Mouse (Mus musculus): ENCODE results near the gene Pipox.

Gene Pipox

GRCm38 (mm10) chr11:77893787-77894718 is at the start of gene Pipox:
Pipox (minus strand) TSS chr11:77894096.
- peak; percentile 63 for DNase-seq (ENCODE audit: low read depth, low spot score)

GRCm38 (mm10) chr11:77942230-77942629 is 48.3 kb upstream of the Pipox start:
- DNase-seq (ENCODE audit: low read depth, low spot score), result peak; percentile 45

DNA sequence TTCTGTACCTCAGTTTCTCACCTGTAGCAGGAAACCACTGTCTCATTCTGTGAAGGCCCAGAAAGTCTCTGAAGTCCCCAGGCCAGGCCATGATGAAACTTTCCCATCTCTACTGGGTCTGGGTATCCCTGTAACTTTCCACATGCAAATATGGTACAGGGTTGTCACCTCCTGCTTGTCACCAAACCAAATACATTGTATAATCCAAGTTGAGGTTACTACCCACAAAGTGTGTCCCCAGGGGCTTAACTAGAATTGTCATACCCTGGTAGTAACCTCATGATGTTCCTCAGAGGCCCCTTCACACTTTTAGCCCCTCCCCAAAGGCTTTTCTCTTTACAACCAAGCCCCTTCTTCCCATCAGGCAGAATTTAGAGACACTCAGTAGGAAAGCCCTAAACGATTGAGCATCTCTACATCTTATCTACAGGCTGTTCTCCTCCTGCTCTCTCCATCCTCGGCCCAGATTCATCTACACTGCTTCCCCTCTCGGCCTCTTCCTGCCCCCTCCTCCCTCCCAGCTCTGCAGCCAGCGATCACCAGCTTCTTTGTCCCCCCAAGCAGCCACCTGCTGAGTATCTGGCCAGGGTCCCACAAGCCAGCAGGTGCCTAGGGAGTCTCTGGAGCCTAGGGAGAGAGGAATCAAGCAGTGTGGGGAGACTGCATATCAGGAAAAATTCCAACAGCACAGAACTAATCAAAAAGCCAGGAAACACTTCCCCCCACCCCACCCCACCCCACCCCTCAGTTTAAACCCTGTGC is 43.9 kb upstream of the Pipox start:
- DNase-seq (ENCODE audit: low read depth, low spot score), result no peak

- no peak for DNase-seq (ENCODE audit: low read depth, low spot score)
Observed at GRCm38 (mm10) chr11:77936846-77937245, 43.0 kb upstream of the Pipox start.

- DNase-seq (ENCODE audit: low read depth, low spot score), result no peak
Observed at GRCm38 (mm10) chr11:77934568-77935311, 40.8 kb upstream of the Pipox start.

GRCm38 (mm10) chr11:77934111-77934521 is 40.2 kb upstream of the Pipox start:
- DNase-seq (ENCODE audit: low read depth, low spot score), result no peak

DNA sequence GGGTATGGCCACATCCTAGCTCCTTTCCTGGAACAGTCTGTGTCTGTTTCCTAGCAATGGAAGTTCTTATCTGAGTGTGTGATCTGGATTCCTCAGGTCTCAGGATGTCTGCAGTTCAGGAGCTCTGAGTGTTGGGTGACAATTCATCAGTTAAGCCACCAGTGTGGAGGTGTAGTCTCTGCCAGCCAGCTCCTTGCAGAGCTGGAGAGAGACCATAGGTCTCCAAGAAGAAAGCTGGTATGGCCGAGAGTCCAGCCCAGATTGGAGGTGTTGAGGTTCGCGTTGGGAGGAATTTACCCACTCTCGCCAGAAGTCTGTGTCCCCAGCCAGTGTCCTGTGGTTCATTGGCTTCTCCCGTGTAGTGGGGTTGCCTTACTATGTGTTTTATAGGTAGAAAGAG is 38.7 kb upstream of the Pipox start:
- DNase-seq (ENCODE audit: low read depth, low spot score), result no peak

- DNase-seq (ENCODE audit: low read depth, low spot score), result no peak
Observed at GRCm38 (mm10) chr11:77931541-77932433, 37.9 kb upstream of the Pipox start.

- DNase-seq (ENCODE audit: low read depth, low spot score), result peak; percentile 76
Observed at GRCm38 (mm10) chr11:77930751-77931540, 37.0 kb upstream of the Pipox start, which contains the start of gene Sez6. Sez6 (plus strand) TSS chr11:77930800.

- DNase-seq (ENCODE audit: low read depth, low spot score), result no peak
Observed at GRCm38 (mm10) chr11:77927837-77928236, 33.9 kb upstream of the Pipox start.

DNA sequence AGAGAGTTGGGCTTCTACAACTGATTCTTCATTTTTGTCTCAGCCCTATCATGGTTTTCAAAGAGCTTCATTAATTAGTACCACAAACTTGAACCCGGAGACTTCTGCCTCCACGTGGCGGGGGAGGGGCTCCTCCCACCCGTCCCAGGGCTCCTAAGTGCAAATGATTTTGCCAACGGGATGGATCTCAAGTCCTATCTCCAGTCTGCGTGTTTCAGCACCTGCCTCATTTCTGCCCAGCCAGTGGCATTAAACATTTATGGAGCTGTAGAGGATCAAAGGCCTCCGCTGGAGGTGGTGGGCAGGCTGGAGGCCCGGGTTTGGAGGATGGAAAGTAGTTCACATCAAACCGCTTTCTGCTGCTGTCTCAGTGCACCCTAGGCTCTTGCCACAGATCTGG is 32.8 kb upstream of the Pipox start:
- no peak for DNase-seq (ENCODE audit: low read depth, low spot score)

DNA sequence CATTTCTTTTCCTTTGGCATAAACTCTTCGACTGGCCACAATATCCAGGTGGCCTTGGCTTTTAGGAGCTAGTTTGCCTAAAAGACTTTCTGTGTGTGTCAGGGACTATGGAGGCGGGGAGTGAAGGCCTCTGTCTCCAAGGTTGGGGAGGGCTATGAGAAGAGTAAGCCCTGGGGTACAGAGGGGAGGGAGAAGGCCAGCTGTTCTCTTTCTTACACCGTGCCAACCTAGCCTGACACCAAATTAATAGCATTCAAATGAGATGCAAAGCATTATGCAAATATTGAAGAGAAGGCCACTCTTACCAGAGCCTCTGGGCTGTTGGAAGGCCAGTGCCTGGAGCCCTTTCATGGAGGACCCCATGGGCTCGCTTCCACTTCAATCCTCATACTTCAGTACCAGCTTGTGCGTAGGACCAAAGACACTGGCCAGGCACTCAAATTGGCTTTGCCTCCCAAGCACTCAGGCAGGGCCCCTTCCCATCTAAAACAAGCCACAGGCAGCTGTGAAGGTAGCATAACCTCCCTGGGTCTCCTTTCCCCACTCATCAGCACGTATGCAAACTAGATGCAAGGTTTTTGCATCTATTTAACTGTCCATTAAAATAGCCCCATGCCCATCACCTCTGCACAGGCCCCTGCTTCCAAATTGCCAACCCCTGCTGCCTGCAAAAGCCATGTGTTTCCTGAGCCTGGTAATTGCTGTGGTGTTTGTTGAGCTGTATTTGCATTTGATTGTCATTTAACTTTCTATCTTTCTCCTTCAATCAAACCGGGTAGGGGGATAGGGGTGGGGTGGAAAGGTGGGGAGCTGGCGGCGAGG is 32.2 kb upstream of the Pipox start:
- no peak for DNase-seq (ENCODE audit: low read depth, low spot score)

DNA sequence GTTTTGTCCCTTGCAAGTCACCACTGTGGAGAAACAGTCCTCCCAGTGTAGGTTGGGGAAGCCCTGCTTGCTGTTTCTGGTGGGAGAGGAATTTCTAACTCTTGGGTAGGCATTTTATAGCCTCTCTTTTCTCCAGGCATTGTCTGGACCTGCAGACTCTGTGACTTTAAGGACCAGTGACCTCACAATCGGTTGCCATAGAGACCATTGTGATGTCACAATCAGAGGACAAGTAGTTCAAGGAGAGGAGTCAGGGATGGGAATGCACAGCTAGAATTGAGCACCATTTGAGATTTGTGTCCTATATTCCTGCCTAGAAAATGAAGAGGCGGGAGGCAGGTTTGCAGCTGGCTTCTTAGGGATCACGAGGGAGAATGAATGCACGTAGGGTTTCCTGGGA is 29.4 kb upstream of the Pipox start:
- no peak for DNase-seq (ENCODE audit: low read depth, low spot score)

GRCm38 (mm10) chr11:77917166-77917565 is 23.3 kb upstream of the Pipox start:
- peak; percentile 84 for DNase-seq (ENCODE audit: low read depth, low spot score)

DNA sequence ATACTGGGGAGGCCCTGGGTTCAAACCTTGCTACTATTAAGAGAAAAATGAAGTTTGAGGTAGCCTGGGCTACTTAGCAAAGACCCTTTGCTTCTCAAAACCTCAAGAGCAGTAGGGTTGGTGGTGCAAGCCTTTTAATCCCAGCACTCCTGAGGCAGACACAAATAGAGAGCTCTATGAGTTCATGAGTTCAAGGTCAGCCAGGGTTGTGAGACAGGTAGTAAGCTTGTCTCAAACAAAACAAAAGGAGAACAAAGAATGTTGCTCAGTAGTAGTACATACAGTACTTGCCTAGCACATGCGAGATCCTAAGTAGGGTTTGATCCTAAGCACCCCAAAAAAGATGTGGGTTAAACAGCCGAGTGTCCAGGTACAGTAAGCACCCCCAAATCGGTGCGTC is 22.8 kb upstream of the Pipox start:
- DNase-seq (ENCODE audit: low read depth, low spot score), result no peak

DNA sequence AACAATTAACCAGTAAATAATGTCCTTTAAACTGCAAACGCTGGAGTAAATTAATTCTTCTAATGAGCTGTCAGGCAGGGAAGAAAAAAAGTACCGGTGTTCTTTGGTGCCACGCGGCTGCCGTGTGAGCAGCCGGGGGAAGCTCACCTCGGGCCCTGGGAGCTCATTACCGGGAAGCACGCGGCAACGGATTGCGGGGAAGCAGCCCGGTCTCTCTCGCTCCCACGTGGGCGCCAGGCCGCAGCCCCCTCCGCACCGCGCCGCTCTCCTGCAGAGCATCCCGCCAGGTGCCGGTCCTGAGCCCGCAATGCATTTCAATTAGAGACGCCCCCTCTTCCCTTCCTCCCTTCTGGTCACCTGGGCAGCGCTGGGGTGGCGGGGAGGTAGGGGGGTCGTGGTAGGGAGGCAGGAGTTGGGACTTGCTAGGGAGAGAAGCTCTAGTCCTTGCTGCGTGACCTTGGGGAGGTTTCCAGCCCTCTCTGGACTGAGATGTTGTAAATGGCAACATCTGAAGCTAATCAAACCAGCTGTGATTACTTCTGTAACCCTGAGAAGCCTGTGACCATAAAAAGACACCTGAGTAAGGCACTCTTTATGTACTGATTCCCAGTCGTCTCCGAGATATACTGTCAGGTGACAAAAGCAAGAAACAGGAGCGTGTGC is 20.8 kb upstream of the Pipox start:
- DNase-seq (ENCODE audit: low read depth, low spot score), result peak; percentile 49

DNA sequence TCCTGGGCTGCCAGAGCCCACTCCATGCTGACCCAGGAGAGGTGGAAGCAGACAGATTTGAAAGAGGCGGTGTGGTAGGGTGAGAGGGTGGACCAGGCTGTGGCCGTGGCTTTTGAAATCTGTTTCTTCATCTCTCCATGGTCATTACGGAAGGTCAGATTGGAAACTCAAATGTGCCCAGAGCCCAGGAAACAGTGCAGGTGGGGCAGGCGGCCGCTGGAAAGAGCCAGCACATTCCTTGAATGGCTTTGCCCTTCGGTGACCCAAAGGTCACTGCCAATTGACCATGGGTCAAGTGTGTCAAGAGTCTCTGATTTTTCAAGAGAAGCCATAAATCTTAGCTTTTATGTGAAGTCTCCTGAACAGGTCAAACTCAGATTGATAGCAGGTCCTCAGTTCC is 19.6 kb upstream of the Pipox start:
- DNase-seq (ENCODE audit: low read depth, low spot score), result no peak

DNA sequence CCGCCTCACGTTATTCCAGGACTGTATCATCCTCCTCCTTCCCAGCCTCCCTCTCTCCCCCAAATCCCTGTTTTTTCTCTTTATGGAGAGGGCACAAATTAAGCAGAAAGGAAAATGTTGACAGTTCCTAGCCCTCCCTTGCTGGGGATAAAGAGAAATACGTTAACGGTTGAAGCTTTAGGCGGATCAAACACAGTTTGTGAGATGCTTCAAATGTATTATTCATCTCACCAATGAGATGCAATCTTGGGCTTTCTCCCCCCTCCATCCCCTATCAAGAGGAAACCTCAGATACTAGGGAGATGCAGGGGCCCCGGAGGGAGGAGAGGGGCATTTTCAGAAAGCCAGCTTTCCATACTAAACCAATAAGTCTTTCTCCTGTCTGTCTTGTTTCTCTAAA is 15.9 kb upstream of the Pipox start:
- no peak for DNase-seq (ENCODE audit: low read depth, low spot score)

DNA sequence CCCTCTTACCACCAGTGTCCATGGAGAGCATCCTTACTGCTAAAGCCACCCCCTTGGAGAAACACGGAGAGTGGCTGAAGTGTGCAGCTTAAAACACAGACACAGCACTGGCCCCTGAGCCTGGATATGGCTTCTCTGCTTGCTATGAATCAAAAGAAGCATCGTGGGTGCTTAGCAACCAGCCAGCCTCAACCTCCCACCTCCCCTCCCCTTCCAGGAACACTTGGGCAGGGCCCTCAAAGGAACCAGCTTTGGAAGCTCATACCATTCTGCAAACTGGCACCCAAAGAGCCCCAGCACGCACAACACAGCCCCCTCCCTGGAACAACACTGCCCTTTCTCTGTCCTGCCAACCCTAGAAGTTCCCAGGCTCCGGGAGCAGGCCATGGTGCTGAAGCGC is 15.5 kb upstream of the Pipox start:
- no peak for DNase-seq (ENCODE audit: low read depth, low spot score)

All from forelimb bud, embryonic 11.5 days (tissue).